Mouse (Mus musculus) cerebellum, postnatal 36 days (tissue): ENCODE results near the gene Alkbh1.
A peak's percentile ranks its signal among the peaks of the same experiment; 100 is the strongest.

Experiments
- DNase-seq, 2 experiments: peaks; one replicate each; pipeline ENCODE4 v3.0.0; 2021 to 2022; ENCODE audit warnings: mixed read lengths in 2 of 2

The Alkbh1 gene

DNA sequence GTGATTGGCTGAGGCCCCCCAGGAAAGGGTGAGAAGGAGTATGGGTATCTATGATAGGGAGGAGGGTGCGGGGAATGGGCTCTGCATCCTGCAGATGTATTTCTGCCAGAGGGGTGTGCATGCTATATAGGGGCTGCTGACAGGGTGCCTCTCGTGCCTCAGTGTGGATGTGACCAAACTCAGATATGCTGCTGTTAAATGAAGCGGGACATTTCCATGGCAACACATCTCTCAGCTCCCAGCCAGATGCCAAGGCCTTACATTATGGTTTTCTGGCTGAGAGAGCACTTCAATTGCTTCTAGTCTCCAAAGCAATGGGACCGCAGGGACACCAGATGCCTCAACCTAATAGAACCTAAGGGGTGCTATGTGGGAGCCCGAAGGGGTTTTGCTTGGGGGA is 24.9 kb downstream of the Alkbh1 start:
- no peak for DNase-seq

DNA sequence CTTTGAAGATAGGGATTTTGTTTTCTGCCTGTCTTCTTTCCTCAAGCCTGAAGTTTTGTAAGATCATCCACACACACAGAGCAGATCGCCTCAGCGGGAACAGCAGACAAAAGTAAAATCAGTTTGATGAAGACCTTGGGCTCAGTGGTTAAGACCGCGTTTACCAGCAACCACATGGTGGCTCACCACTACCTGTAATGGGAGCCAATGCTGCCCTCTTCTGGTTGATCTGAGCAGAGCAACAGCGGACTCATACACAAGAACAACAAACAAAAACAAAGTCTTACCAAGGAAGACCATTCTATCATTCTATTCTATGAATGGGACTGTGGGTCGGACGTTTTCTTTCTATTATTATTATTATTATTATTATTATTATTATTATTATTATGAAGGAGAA is 27.1 kb downstream of the Alkbh1 start:
- peak; percentile 33 to 37 for DNase-seq

- DNase-seq: no peak
Observed at GRCm38 (mm10) chr12:87415358-87415757, 28.5 kb downstream of the Alkbh1 start.

GRCm38 (mm10) chr12:87413179-87413790 is 30.5 kb downstream of the Alkbh1 start:
- DNase-seq: peak; percentile 67 to 69

GRCm38 (mm10) chr12:87410999-87411398 is 32.8 kb downstream of the Alkbh1 start:
- no peak for DNase-seq

DNA sequence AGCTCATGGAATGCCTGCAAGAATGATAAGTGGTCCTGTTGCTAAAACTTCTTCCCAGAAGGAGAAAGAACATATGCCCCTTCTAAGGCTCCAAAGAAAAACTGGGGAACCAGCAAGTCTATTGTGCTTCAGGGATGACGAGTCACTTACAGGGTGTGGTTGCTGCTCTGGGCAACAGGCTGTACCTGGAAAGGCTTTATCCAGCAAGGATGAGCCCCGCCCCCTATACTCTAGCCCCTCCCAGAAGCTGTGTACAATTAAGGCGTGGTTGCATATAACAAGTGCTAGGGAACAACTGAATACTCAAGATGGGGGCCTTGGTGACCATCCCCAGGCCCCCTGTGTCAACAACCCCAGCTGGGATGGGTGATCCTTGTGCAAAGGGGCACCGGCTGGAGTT is 34.7 kb downstream of the Alkbh1 start:
- DNase-seq: no peak

- no peak for DNase-seq
Observed at GRCm38 (mm10) chr12:87407869-87408605, 35.8 kb downstream of the Alkbh1 start.

- DNase-seq: no peak
Observed at GRCm38 (mm10) chr12:87405721-87406120, 38.1 kb downstream of the Alkbh1 start.

GRCm38 (mm10) chr12:87405165-87405564 is 38.7 kb downstream of the Alkbh1 start:
- no peak for DNase-seq

GRCm38 (mm10) chr12:87401883-87402282 is 41.9 kb downstream of the Alkbh1 start:
- no peak for DNase-seq

GRCm38 (mm10) chr12:87399119-87399819 is 44.5 kb downstream of the Alkbh1 start:
- no peak for DNase-seq

GRCm38 (mm10) chr12:87397811-87398417 is 45.9 kb downstream of the Alkbh1 start:
- no peak for DNase-seq

DNA sequence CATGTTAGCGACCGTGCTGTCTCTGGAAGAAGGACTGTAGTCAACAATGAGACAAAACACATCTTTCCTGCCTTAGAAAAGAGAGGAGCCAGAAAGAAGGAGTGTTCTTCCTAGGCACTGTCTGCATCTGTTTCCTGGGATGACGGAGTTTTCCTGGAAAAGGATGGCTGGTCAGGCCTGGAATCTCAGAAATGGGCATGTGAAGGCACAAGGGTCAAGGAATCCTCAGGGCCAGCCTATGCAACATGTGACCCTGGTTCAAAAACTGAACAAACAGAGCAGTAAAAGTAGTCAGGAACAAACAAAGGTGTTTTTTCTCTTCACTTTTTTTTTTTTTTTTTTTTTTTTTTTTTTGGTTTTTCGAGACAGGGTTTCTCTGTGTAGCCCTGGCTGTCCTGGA is 46.7 kb downstream of the Alkbh1 start:
- DNase-seq: no peak

GRCm38 (mm10) chr12:87394316-87394715 is 49.5 kb downstream of the Alkbh1 start:
- no peak for DNase-seq

GRCm38 (mm10) chr12:87393447-87394145 is 50.2 kb downstream of the Alkbh1 start:
- DNase-seq: no peak

GRCm38 (mm10) chr12:87391355-87391754 is 52.5 kb downstream of the Alkbh1 start:
- no peak for DNase-seq

DNA sequence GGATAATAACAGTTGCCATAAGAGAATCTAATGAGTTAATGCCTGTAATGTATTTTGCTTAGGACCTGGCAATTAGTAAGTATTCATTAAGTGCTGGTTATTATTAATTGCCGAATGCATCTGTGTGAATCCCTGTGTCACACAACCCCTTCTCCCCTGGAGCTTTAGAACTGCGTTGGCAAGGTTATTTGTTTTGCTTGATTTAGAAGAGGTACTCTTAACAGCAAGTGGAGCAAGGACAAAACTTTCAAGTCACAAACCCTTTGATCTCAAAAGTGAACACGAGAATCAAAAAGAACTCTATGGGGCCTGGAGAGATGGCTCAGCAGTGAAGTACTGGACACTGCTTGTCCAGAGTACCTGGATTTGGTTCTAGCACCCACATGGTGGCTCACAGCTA is 54.6 kb downstream of the Alkbh1 start:
- DNase-seq: no peak

DNA sequence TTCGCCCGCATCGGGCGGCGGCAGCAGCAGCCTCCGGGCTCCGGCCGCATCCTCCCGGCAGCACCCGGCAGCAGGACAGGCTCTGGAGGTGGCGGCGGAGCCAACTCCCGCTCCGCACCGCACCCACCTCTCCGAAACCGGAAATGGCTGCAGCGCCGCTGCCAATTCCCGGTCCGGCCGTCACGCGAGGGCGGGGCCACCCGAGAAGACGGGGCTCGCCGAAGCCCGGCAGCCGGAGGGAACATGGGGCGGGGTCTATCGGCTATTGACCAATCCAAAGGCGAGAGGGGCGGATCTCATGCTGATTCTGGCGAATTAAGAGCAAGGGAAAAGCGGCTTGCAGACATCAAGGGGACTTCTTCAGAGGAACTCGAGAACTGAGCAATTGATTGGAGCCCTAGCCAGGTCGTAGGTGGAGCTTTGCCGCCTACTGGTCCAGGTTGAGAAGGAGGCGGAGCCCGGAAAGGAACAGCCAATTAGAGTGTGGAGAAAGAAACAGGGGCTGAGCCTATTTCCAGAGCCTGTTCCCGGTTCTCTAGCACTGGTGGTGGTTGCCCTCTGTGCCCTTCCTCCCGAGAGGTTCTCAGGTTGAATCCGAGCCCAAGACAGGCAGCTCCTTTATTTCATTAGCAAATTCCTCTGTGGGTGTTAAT is 55.6 kb downstream of the Alkbh1 start, which contains the start of gene Sptlc2:
Sptlc2 (minus strand) TSS at position 234 of the 653 bp plus-strand sequence.
- peak; percentile 99 for DNase-seq

- peak; percentile 35 to 50 for DNase-seq
Observed at GRCm38 (mm10) chr12:87387171-87388121, 56.4 kb downstream of the Alkbh1 start.

- no peak for DNase-seq
Observed at GRCm38 (mm10) chr12:87385051-87385450, 58.8 kb downstream of the Alkbh1 start.

DNA sequence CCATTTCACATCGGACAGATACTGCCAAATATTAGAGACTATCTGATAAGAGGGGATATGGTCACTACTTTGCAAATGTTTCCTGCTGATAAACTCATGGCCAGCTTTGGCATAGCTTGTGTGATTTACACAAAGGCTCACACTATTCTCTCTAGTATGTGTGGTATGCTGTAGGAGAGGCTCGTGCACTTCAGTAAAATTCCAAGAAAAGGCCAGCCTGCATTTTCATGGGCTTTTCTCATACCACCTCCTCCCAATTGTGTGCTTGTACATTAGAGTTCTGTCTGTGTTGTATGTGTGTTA is 62.5 kb downstream of the Alkbh1 start:
- DNase-seq: no peak
